Mouse (Mus musculus) intestine, embryonic 15.5 days (tissue): ENCODE measurements around the gene Slc22a14. TPM values are rescaled to one million over a fixed set of nuclear protein-coding genes. Genes with fewer than 3 reads are reported as not detected.

Experiments used
- ATAC-seq: fragments of 200-750 bp; cut with Nextera tagmentation; 2 replicates; pipeline ENCODE4 v1.8.0; 2017; ENCODE audit warnings: moderate TSS enrichment, moderate library complexity
- H3K27ac ChIP-seq: fragments of 300-500 bp; sonication (generic); 2 replicates; pipeline ENCODE4 v1.5.1; 2015; ENCODE audit warnings: mild to moderate bottlenecking, inconsistent platforms
- H3K27me3 ChIP-seq: fragments of 300-500 bp; sonication (generic); replicated peaks from 2 replicates; pipeline ENCODE4 v1.6.1; 2015; ENCODE audit warnings: inconsistent platforms
- H3K36me3 ChIP-seq: fragments of 300-500 bp; sonication (generic); 2 replicates; pipeline ENCODE4 v1.6.1; 2015; ENCODE audit warnings: inconsistent platforms
- H3K4me1 ChIP-seq: fragments of 300-500 bp; sonication (generic); replicated peaks from 2 replicates; pipeline ENCODE4 v1.6.1; 2015; ENCODE audit warnings: inconsistent platforms
- H3K4me2 ChIP-seq: fragments of 300-500 bp; sonication (generic); replicated peaks from 2 replicates; pipeline ENCODE4 v1.6.1; 2015; ENCODE audit warnings: mild to moderate bottlenecking, inconsistent platforms
- H3K4me3 ChIP-seq: fragments of 300-500 bp; sonication (generic); replicated peaks from 2 replicates; pipeline ENCODE4 v1.5.1; 2015; ENCODE audit warnings: inconsistent platforms
- H3K9ac ChIP-seq: fragments of 300-500 bp; sonication (generic); 2 replicates; pipeline ENCODE4 v1.6.1; 2015; ENCODE audit warnings: inconsistent platforms
- H3K9me3 ChIP-seq: fragments of 300-500 bp; sonication (generic); 2 replicates; pipeline ENCODE4 v1.6.1; 2016; ENCODE audit warnings: inconsistent platforms
- WGBS: fragments of 180-500 bp; shearing (Covaris S2); methylation state at CpG from one replicate; pipeline ENCODE4 v1.1.7; 2015; 5-methylcytosine and 5-hydroxymethylcytosine counted together
- polyA plus RNA-seq: library from polyadenylated mRNA; unstranded; fragments of >200 nt; fragmentation: Nextera tagmentation; extraction: Ambion mirVana; gene quantifications from 2 replicates; pipeline ENCODE4 v1.2.1, GENCODE M21; 2015

Gene Slc22a14
- polyA plus RNA-seq, 1 experiment from 2014 or later = 0.06 TPM

- Histone ChIP-seq H3K36me3 (0 out of 2 replicates have a peak, but pooled peaks cover 3% of the 10 kb centered on the region), H3K9ac (no peak overlapping the region), H3K9me3 (no peaks in the 10 kb centered on the region), H3K4me2 (no peak overlapping the region), H3K4me1 (no peaks in the 10 kb centered on the region), H3K27ac (no peak overlapping the region), H3K27me3 (no peaks in the 10 kb centered on the region), H3K4me3 (no peak overlapping the region)
- WGBS = 32% methylated on average over 4 of the region's 4 CpGs
- peak; percentile 82 for ATAC-seq
These were observed 13.3 kb downstream of the Slc22a14 start for GRCm38 (mm10) chr9:119352060-119352459.

GRCm38 (mm10) chr9:119350947-119351705 lies 14.2 kb downstream of the Slc22a14 start:
- Histone ChIP-seq H3K4me2 (no peak overlapping the region), H3K36me3 (peaks cover 7% of the 10 kb centered on the region; the same call in 1 of the 2 replicates), H3K9ac (no peak overlapping the region), H3K9me3 (no peaks in the 10 kb centered on the region), H3K27ac (no peak overlapping the region), H3K4me3 (no peak overlapping the region), H3K4me1 (no peaks in the 10 kb centered on the region), H3K27me3 (no peaks in the 10 kb centered on the region)
- 0 out of 2 replicates have a peak, but pooled peaks have one; percentile 11 for ATAC-seq
- 90% methylated on average over 10 of the region's 10 CpGs for WGBS

- Histone ChIP-seq H3K27ac (no peak overlapping the region), H3K4me3 (no peak overlapping the region), H3K27me3 (no peaks in the 10 kb centered on the region), H3K9me3 (no peaks in the 10 kb centered on the region), H3K9ac (no peak overlapping the region), H3K36me3 (peaks cover 11% of the 10 kb centered on the region; the same call in 1 of the 2 replicates), H3K4me1 (no peaks in the 10 kb centered on the region), H3K4me2 (no peak overlapping the region)
- ATAC-seq = no peak
- WGBS = 93% methylated on average over 3 of the region's 3 CpGs
These were observed 14.8 kb downstream of the Slc22a14 start for GRCm38 (mm10) chr9:119350531-119350930.

GRCm38 (mm10) chr9:119346376-119346775 lies 19.0 kb downstream of the Slc22a14 start:
- H3K4me2 ChIP-seq = no peak overlapping the region
- H3K4me3 ChIP-seq = no peak overlapping the region
- no peak for ATAC-seq
- 87% methylated on average over 8 of the region's 8 CpGs for WGBS
- H3K27me3 ChIP-seq = no peaks in the 10 kb centered on the region
- H3K9me3 ChIP-seq = no peaks in the 10 kb centered on the region
- H3K36me3 ChIP-seq = peaks cover 15% of the 10 kb centered on the region
- H3K9ac ChIP-seq = no peak overlapping the region
- H3K27ac ChIP-seq = no peak overlapping the region
- H3K4me1 ChIP-seq = peaks cover 11% of the 10 kb centered on the region

GRCm38 (mm10) chr9:119342728-119343127 lies 22.6 kb downstream of the Slc22a14 start:
- peak overlapping the region; percentile 81; the same call in 1 of the 2 replicates for H3K4me3 ChIP-seq
- 0 out of 2 replicates have a peak overlapping the region, but pooled peaks have one; percentile 78 for H3K9ac ChIP-seq
- WGBS = 73% methylated on average over 7 of the region's 7 CpGs
- peaks cover 12% of the 10 kb centered on the region for H3K36me3 ChIP-seq
- peak overlapping the region; percentile 76 for H3K4me2 ChIP-seq
- ATAC-seq = no peak
- H3K9me3 ChIP-seq = no peaks in the 10 kb centered on the region
- peaks cover 21% of the 10 kb centered on the region for H3K4me1 ChIP-seq
- no peaks in the 10 kb centered on the region for H3K27me3 ChIP-seq
- H3K27ac ChIP-seq = no peak overlapping the region

- Histone ChIP-seq H3K4me2 (peak within 1 kb of the TSS; percentile 76), H3K36me3 (peaks cover 15% of the 10 kb centered on the region), H3K4me3 (peak within 1 kb of the TSS; percentile 81), H3K9me3 (no peaks in the 10 kb centered on the region), H3K9ac (peak within 1 kb of the TSS; percentile 78), H3K4me1 (peaks cover 21% of the 10 kb centered on the region), H3K27me3 (no peaks in the 10 kb centered on the region), H3K27ac (peak within 1 kb of the TSS; percentile 94)
- ATAC-seq = peak; percentile 98
- under 1% methylated on average over 68 of the region's 68 CpGs for WGBS
These were observed 24.2 kb downstream of the Slc22a14 start, which contains the start of gene Myd88 for GRCm38 (mm10) chr9:119340909-119341816. Gene Myd88 (minus strand): TSS chr9:119341411.

GRCm38 (mm10) chr9:119340212-119340580 lies 25.2 kb downstream of the Slc22a14 start:
- H3K9me3 ChIP-seq = no peaks in the 10 kb centered on the region
- WGBS = 3% methylated on average over 8 of the region's 8 CpGs
- ATAC-seq = no peak
- H3K4me1 ChIP-seq = peaks cover 21% of the 10 kb centered on the region
- H3K4me2 ChIP-seq = peak overlapping the region; percentile 76
- peak overlapping the region; percentile 94 for H3K27ac ChIP-seq
- H3K4me3 ChIP-seq = peak overlapping the region; percentile 81
- peaks cover 11% of the 10 kb centered on the region for H3K36me3 ChIP-seq
- peak overlapping the region; percentile 78 for H3K9ac ChIP-seq
- H3K27me3 ChIP-seq = no peaks in the 10 kb centered on the region

GRCm38 (mm10) chr9:119339558-119340211 lies 25.7 kb downstream of the Slc22a14 start, which contains the start of gene Acaa1a:
Gene Acaa1a (plus strand): TSS chr9:119339676.
- peak; percentile 32 for ATAC-seq

GRCm38 (mm10) chr9:119339106-119339505 lies 26.2 kb downstream of the Slc22a14 start:
- H3K9ac ChIP-seq = peak overlapping the region; percentile 77

More at GRCm38 (mm10) chr9:119339558-119340211, 25.7 kb downstream of the Slc22a14 start, which contains the start of gene Acaa1a:
- peak within 1 kb of the TSS; percentile 78 for H3K9ac ChIP-seq
- H3K27me3 ChIP-seq = no peaks in the 10 kb centered on the region
- H3K36me3 ChIP-seq = peaks cover 10% of the 10 kb centered on the region
- peaks cover 21% of the 10 kb centered on the region for H3K4me1 ChIP-seq
- H3K4me3 ChIP-seq = peak within 1 kb of the TSS; percentile 81
- WGBS = under 1% methylated on average over 43 of the region's 43 CpGs
- H3K4me2 ChIP-seq = peak within 1 kb of the TSS; percentile 76
- no peaks in the 10 kb centered on the region for H3K9me3 ChIP-seq
- H3K27ac ChIP-seq = peak within 1 kb of the TSS; percentile 94

GRCm38 (mm10) chr9:119338350-119338749 lies 27.0 kb downstream of the Slc22a14 start:
- Histone ChIP-seq H3K4me2 (no peak overlapping the region), H3K9me3 (no peaks in the 10 kb centered on the region), H3K4me1 (peaks cover 27% of the 10 kb centered on the region), H3K4me3 (no peak overlapping the region), H3K9ac (no peak overlapping the region), H3K36me3 (peaks cover 7% of the 10 kb centered on the region), H3K27ac (no peak overlapping the region), H3K27me3 (no peaks in the 10 kb centered on the region)
- no peak for ATAC-seq
- WGBS = 89% methylated on average over 3 of the region's 3 CpGs

More at GRCm38 (mm10) chr9:119339106-119339505, 26.2 kb downstream of the Slc22a14 start:
- Histone ChIP-seq H3K36me3 (peaks cover 7% of the 10 kb centered on the region), H3K27me3 (no peaks in the 10 kb centered on the region), H3K4me3 (peak overlapping the region; percentile 81), H3K4me1 (peaks cover 26% of the 10 kb centered on the region), H3K9me3 (no peaks in the 10 kb centered on the region), H3K27ac (no peak overlapping the region), H3K4me2 (peak overlapping the region; percentile 76)
- ATAC-seq = no peak
- WGBS = 40% methylated on average over 7 of the region's 7 CpGs

- WGBS = 96% methylated on average over 14 of the region's 14 CpGs
- Histone ChIP-seq H3K4me3 (no peak overlapping the region), H3K4me1 (peaks cover 25% of the 10 kb centered on the region), H3K27ac (no peak overlapping the region), H3K36me3 (peaks cover 7% of the 10 kb centered on the region), H3K9me3 (no peaks in the 10 kb centered on the region), H3K9ac (no peak overlapping the region), H3K27me3 (no peaks in the 10 kb centered on the region), H3K4me2 (no peak overlapping the region)
- ATAC-seq = no peak
These were observed 27.5 kb downstream of the Slc22a14 start for GRCm38 (mm10) chr9:119337842-119338241.
